Mouse (Mus musculus): ENCODE data around the gene Fzd5. TPM values are rescaled to one million over a fixed set of nuclear protein-coding genes. Genes with fewer than 3 reads are reported as not detected.

Gene Fzd5
- total RNA-seq, 2 experiments from 2014 or later, result 3.9 to 4.4 TPM

GRCm38 (mm10) chr1:64684440-64684839, 53.1 kb downstream of the Fzd5 start:
- DNase-seq, result no peak

DNA sequence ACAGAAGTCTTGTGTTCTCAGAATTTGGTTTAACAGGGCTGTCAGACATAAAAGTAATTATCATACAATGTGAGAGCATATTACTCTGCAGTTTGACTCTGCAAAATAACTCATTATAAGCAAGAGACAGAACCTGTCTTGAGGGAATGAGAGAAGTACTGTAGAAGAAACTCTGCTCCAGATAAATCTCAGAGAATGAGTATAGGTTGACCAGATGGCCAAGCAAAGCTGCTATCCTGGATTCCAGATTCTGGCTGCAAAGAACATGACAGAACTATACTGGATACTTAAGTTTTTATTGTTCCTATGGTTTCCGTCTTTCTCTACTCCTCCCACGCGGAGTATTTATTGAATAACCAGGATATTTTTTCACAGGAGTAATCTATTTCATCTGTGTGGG, 54.5 kb downstream of the Fzd5 start:
- DNase-seq, result no peak

DNA sequence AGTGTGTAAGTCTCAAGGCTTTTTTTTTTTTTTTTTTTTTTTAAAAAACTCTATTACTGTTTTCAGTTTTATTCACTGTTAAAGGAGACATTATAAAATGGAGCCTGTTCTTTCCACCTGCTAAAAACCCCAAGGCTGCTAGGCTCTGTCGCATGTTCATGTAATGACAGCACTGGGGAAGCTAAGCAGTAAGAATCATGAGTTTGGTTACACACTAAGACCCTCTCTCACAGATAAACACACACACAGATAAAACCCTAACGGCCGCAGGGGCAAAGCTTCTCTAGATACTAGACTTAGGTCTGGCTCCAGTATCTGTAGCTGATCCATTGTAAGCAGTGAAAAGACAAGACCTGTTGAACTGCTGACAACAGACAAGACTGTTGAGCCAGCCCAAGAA, 56.1 kb downstream of the Fzd5 start:
- DNase-seq, result no peak

Other genes starting within 250 kb of the Fzd5 start
- gene Creb1, start 205.1 kb downstream of the Fzd5 start, total RNA-seq (2021), result 10 to 100 TPM; 24.2 to 27.4 TPM
- gene Mettl21a, start 120.5 kb downstream of the Fzd5 start, total RNA-seq (2021), result 10 to 100 TPM in 1 of 2 experiments, 1 to 10 TPM in 1; 7.9 to 10.3 TPM
- 10 to 100 TPM; 12.3 to 12.9 TPM for gene Ccnyl1, start 47.3 kb downstream of the Fzd5 start, total RNA-seq (2021)
- 1 to 10 TPM; 6.6 to 7.1 TPM for gene Plekhm3, start 219.1 kb upstream of the Fzd5 start, total RNA-seq (2021)